Mouse (Mus musculus) gastrocnemius, adult 8-10 months (tissue): ENCODE measurements around the gene Akap2. TPM values are rescaled to one million over a fixed set of nuclear protein-coding genes. Genes with fewer than 3 reads are reported as not detected.

Experiments
- DNase-seq, 2 experiments: peaks; one replicate each; pipeline ENCODE4 v3.0.0; 2022; ENCODE audit warnings: low spot score in 2 of 2
- total RNA-seq, 4 experiments: library from RNA; stranded (reverse); gene quantifications; 2 replicates each; pipeline ENCODE4 v1.2.4; 2022

The Akap2 gene
- total RNA-seq, 4 experiments from 2014 or later: 16.7 to 33.5 (median 23.6) TPM

GRCm38 (mm10) chr4:57755085-57755484 is 37.6 kb downstream of the Akap2 start:
- DNase-seq: no peak

GRCm38 (mm10) chr4:57757997-57758396 is 40.5 kb downstream of the Akap2 start:
- no peak for DNase-seq

- no peak for DNase-seq
These were observed 45.0 kb downstream of the Akap2 start for GRCm38 (mm10) chr4:57762424-57762823.

GRCm38 (mm10) chr4:57764392-57764791 is 46.9 kb downstream of the Akap2 start:
- no peak for DNase-seq

DNA sequence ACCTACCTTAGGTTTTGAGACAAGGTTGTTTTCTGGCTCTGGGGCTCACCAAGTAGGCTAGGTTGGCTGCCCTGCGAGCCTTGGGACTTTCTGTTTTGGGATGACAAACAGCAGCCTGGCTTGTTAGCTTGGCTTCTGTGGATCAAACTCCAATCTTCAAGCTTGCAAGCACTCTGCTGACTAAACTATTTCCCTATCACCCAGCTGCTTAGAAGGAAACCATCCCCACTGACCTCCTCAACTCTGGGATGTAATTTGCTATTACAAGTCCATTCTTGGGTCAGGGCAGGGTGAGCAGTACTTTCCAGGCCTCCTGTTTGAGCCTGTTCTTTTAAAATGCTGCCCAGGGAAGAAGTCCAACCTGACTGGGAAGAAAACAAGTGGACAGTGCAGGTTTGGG is 47.5 kb downstream of the Akap2 start:
- no peak for DNase-seq

GRCm38 (mm10) chr4:57765806-57766205 is 48.3 kb downstream of the Akap2 start:
- DNase-seq: no peak

DNA sequence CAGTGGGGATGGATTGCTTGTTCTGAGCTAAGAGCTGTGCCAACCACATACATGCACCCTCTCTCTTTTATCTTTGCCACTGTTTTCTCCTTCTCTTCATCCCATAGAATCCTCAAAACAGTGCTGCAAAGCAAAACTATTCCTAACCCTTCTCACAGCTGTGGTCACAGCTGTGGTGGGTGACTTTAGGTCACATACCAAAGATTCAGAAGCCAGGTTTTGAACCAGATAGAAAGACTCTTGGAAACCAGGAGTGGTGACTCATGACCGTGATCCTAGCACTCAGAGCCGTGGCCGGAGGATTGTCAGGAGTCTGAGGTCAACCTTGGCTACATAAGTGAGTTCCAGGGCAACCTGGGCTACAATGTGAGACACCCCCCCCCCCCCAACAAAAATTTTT is 51.5 kb downstream of the Akap2 start:
- no peak for DNase-seq

DNA sequence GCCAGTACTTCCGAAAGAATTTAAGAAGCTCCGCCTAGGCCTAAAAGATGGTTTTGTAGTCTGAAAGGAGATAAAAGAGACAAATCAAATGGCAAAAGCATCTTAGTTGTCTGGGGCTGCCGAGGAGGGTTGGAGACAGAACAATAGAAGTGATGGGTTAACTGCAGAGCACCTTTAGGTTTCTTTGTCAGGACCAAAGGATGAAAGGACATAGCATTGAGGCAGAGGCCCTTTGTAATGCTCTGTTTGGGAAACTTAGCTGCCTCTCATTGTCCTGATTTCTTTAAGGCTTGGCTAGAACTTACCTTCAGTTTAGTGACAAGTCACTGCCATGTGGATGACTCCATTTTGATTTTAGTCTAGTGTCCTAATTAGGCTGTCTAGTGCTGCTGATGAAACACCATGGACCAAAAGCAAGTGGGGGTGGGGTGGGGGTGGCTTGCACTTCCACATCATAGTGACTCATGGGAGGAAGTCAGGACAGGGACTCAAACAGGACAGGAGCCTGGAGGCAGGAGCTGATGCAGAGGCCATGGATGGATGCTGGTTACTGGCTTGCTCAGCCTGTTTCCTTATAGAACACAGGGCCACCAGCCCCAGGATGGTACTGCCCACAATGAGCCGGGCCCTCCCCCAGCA is 52.8 kb downstream of the Akap2 start:
- DNase-seq: no peak

DNA sequence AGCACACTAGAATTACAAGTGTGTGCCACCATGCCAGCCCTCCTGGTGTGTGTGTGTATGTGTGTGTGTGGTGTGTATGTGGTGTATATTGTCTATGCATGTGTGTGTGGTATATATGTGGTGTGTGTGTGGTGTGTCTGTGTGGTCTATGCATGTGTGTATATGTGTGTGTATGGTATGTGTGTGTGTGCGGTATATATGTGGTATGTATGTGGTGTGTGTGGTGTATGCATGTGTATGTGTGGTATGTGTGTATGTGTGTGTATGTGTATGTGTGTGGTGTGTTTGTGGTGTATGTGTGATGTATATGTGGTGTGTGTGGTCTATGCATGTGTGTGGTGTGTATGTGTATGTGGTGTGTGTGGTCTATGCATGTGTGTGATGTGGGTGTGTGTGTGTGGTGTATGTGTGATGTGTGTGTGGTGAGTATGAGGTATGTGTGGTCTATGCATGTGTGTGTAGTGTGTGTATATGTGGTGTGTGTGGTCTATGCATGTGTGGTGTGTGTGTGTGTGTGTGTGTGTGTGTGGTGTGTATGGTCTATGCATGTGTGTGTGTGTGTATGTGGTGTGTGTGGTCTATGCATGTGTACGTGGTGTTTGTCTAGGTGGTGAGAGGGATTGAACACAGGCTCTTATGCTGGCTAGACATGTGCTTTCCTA is 54.2 kb downstream of the Akap2 start:
- no peak for DNase-seq

DNA sequence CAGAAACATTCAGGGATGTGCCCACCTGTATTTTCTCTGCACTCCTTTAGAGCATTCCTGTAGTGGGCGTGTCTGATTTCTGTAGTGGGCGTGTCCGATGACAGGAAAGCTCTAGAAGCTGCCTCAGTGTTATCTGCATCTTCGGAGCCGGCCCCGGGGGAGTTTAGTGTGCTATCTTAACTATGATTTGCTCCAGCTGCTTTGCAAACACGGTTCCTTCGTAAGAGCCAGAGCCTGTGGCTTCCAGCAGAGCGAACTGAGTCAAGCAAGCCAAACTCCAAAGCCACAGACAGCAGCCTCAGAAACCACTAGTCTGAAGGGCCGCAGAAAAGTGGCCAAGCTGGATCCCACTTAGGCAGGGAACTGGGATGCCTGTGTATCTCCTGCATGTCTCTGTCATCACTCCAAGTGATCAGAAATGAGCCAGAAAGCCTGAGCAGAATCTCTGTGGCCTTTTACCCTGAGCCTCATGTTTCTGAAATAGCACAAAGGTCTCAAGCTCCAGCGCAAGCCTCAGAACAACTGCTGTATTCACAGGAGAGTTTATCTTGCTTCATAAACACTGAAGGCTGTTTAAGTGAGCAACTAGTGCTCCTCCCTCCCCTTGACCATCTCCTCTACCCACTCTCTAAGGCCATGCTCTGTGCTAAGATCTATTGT is 55.5 kb downstream of the Akap2 start:
- no peak for DNase-seq

DNA sequence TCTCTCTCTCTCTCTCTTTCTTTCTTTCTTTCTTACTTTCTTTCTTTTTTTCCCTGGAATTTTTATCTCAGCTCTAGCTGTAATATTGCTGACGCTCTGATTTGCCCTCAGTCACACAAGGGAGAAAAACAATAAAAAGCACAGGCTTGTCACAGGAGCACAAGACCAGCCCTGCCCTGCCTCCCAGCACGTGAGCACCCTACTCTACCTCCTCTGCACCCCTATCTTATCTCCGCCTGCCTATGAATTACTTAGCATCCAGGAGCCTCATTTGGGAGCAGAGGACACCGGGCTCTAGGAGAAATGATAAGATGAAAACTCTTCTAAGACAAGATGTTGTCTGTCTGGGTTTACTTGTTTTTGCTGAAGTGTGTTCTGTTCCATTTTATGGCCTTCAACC is 57.1 kb downstream of the Akap2 start:
- DNase-seq: no peak

GRCm38 (mm10) chr4:57775582-57775981 is 58.1 kb downstream of the Akap2 start:
- DNase-seq: no peak

DNA sequence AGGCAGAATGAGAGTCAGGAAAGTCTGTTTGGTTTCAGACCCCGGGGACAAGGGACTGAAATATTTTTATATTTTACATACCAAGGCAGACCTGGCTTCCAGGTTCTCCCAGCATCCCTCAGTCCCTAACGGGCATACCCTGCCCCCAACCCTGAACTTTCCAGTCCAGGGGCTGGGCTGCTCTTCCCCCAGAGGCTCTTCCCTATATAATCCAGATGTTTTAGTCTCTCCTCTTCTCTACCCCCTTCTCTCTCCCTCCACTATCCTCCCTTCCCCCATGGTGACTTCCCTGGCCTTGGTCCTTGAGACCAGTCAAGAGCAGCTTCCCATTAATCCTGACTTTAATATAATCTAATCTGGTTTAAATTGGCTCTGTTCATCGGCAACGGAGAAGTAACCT is 62.9 kb downstream of the Akap2 start:
- no peak for DNase-seq

GRCm38 (mm10) chr4:57780833-57781641 is 63.6 kb downstream of the Akap2 start:
- no peak for DNase-seq

DNA sequence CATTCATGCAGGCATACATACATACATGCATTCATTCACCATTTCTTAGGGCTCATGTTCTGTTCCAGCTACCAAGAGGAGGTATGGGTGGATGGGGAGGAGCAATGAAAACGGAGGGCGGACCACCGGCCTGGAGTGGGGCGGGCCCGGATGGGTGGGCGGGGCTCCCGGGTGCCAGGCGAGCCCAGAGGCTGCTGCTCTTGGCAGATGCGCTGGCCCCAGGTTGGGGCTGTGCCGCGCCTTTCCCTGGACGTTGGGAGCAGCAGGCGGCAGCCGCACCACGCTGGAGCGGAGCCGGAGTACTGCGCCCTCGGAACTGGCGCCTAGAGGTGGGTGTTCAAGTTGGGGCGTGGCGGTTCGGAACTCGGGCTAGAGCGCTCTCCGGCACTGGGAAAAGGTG is 64.5 kb downstream of the Akap2 start:
- DNase-seq: peak; percentile 39 to 49

GRCm38 (mm10) chr4:57782549-57783390 is 65.3 kb downstream of the Akap2 start:
- no peak for DNase-seq

GRCm38 (mm10) chr4:57783391-57783770 is 65.9 kb downstream of the Akap2 start:
- no peak for DNase-seq

DNA sequence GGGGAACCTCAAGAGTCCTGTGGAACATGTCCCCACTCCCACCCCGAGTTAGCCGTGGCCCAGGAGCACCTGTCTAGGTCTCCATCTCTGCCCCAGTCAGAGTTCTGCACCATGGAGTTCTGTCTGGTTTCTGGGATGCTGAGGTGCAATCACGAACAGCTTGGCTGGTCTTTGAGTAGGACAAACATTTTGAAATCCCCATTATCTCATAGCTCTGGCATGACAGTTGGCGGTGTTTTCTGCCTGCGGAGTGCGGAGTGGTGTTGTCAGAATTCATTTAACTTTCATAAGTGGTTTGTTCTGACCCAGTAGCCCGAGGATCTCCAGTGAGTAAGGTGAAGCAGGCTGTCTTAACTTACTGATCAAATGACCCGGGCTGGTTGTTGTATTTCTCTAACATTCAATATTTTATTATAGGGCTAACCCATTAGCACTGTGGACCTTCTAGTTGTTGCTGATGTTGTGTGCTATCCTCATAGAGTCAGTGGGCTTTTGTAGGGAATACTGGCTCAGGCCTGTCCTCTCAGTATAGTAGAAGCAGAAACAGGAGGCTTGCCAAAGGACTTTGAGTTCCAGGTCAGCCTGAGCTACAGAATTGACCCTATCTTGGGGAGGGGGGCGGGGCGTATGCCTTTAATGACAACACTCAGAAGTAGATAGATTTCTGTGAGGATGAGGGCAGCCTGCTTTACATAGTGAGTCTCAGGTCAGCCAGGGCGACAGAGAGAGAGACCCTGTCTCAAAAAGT is 66.6 kb downstream of the Akap2 start:
- peak; percentile 18 for DNase-seq

DNA sequence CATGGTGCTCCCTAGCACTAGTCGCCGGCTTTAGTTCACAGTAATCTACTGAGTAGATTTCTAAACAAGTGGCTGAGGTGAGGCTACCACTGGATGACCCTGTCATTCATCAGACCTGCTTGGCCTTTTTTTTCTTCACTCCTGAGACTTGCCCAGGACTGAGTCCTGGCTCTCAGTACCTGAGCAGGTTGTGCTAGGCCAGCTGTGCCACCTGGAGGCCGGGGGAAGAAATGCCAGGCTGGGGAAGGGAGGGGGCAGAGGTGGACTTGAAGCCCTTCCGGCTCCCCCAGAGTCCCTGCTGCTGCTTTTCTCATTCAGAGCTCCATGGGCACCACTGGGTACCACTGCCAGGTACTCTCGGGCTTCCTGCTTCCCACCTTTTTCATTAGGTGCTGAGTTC is 71.3 kb downstream of the Akap2 start:
- DNase-seq: no peak

DNA sequence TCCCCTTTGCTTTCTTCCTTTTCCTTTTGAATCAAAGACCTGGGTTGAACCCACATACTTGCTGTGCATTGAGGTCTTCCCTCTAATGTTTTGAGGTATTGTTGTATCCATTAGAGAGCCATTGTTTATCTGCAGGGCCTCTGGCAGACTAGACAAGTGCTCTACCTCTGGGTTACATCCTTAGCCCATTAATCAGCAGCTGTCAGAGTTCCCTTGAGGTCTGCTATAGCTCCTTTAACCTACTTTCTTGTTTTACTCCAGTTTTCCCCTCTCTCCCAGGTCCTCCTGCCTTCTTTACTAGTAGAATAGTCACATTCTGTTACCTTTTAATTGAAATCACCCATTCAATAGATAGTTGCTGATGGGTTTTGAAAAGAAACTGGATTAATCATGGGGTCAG is 71.7 kb downstream of the Akap2 start:
- no peak for DNase-seq
